Mouse (Mus musculus) C2C12 (cell line): Measurements from ENCODE around the gene Cd320.

Experiments used
- CTCF ChIP-seq: IDR thresholded peaks from one replicate; pipeline ENCODE4 v1.5.1; 2011; ENCODE audit not compliant: control insufficient read depth, insufficient read depth, insufficient read length
- FOSL1 ChIP-seq: IDR thresholded peaks from one replicate; pipeline ENCODE4 v1.8.0; 2011; ENCODE audit warnings: mild to moderate bottlenecking, low read length; ENCODE audit not compliant: poor library complexity, insufficient read depth, severe bottlenecking

- TF ChIP-seq CTCF (no peak), FOSL1 (no peak)
Measured at GRCm38 (mm10) chr17:33812475-33812874, 30.4 kb upstream of the Cd320 start.
